ENCODE assay signal across 9 mouse cellular contexts in genomic region chr1:136670421-136670820, GRCm38 (mm10). TPM values are rescaled to one million over a fixed set of nuclear protein-coding genes. Genes with fewer than 3 reads are reported as not detected.
DNase-seq lines count a peak whose midpoint lies in the region; ATAC-seq lines count a peak whose summit lies in the region.
"Had no signal": no experiment of that assay in that cellular context is flagged by ENCODE, and none has a peak within 500 bp of the region (broad histone marks: within the 10 kb centered on the region; RNA-seq: fewer than 3 reads in every experiment).

No protein-coding gene starts in this region.

- H3K4me3 ChIP-seq in hindbrain, embryonic 12.5 days: no peak overlapping the region
- no peak overlapping the region for H3K4me3 ChIP-seq in hindbrain, embryonic 14.5 days (replicated peaks; ENCODE audit: low read length)
- H3K4me3 ChIP-seq in forebrain, embryonic 12.5 days (replicated peaks): no peak overlapping the region
- H3K4me3 ChIP-seq in limb, embryonic 12.5 days (replicated peaks): no peak overlapping the region

- H3K9ac ChIP-seq in hindbrain, embryonic 12.5 days: no peak overlapping the region
- no peak overlapping the region for H3K9ac ChIP-seq in hindbrain, embryonic 14.5 days
- peak overlapping the region; percentile 29; the same call in 1 of the 2 replicates for H3K9ac ChIP-seq in forebrain, embryonic 12.5 days
- no peak overlapping the region for H3K9ac ChIP-seq in limb, embryonic 12.5 days (replicated peaks)

- H3K27ac ChIP-seq in hindbrain, embryonic 12.5 days: no peak overlapping the region
- no peak overlapping the region for H3K27ac ChIP-seq in hindbrain, embryonic 14.5 days
- no peak overlapping the region for H3K27ac ChIP-seq in forebrain, embryonic 12.5 days
- peak overlapping the region; percentile 26 for H3K27ac ChIP-seq in limb, embryonic 12.5 days

- DNase-seq in hindbrain, embryonic 14.5 days (ENCODE audit: low spot score): no peak
- peak; percentile 83 for DNase-seq in ES-CJ7 (ENCODE audit: low read depth, low spot score)
- DNase-seq in adrenal gland, postnatal 10 days: no peak
- no peak for DNase-seq in gastrocnemius, adult 18-20 months (ENCODE audit: low spot score)
- no peak for DNase-seq in gastrocnemius, postnatal 4 days (ENCODE audit: low spot score in 2 of 2)

- H3K36me3 ChIP-seq in hindbrain, embryonic 12.5 days: no peaks in the 10 kb centered on the region
- no peaks in the 10 kb centered on the region for H3K36me3 ChIP-seq in hindbrain, embryonic 14.5 days (replicated peaks; ENCODE audit: control insufficient read depth, insufficient read depth)
- H3K36me3 ChIP-seq in forebrain, embryonic 12.5 days (replicated peaks): no peaks in the 10 kb centered on the region
- H3K36me3 ChIP-seq in limb, embryonic 12.5 days: no peaks in the 10 kb centered on the region
- H3K36me3 ChIP-seq: G1E had no signal

- H3K4me1 ChIP-seq in hindbrain, embryonic 12.5 days: peaks cover 10% of the 10 kb centered on the region
- H3K4me1 ChIP-seq in hindbrain, embryonic 14.5 days (replicated peaks; ENCODE audit: control insufficient read depth, insufficient read depth, low read length): peaks cover 14% of the 10 kb centered on the region; the same call in 1 of the 2 replicates
- peaks cover 13% of the 10 kb centered on the region for H3K4me1 ChIP-seq in forebrain, embryonic 12.5 days
- peaks cover 51% of the 10 kb centered on the region for H3K4me1 ChIP-seq in limb, embryonic 12.5 days (replicated peaks)

- WGBS in hindbrain, embryonic 12.5 days: 46% methylated on average over 16 of the region's 16 CpGs
- WGBS in hindbrain, embryonic 14.5 days: 48% methylated on average over 16 of the region's 16 CpGs
- 45% methylated on average over 16 of the region's 16 CpGs for WGBS in forebrain, embryonic 12.5 days
- WGBS in limb, embryonic 12.5 days: 31% methylated on average over 16 of the region's 16 CpGs

- peak overlapping the region; percentile 13; the same call in 1 of the 2 replicates for H3K4me2 ChIP-seq in hindbrain, embryonic 12.5 days (replicated peaks)
- no peak overlapping the region; the same call in 1 of the 2 replicates for H3K4me2 ChIP-seq in hindbrain, embryonic 14.5 days (replicated peaks)
- H3K4me2 ChIP-seq in forebrain, embryonic 12.5 days: peak overlapping the region; percentile 19; the same call in 1 of the 2 replicates
- H3K4me2 ChIP-seq in limb, embryonic 12.5 days: peak overlapping the region; percentile 1; the same call in 1 of the 2 replicates

- H3K27me3 ChIP-seq in hindbrain, embryonic 12.5 days: 0 out of 2 replicates have a peak, but pooled peaks cover 3% of the 10 kb centered on the region
- no peaks in the 10 kb centered on the region for H3K27me3 ChIP-seq in hindbrain, embryonic 14.5 days (ENCODE audit: control insufficient read depth, insufficient read depth, low read length)
- 0 out of 2 replicates have a peak, but pooled peaks cover 5% of the 10 kb centered on the region for H3K27me3 ChIP-seq in forebrain, embryonic 12.5 days
- no peaks in the 10 kb centered on the region for H3K27me3 ChIP-seq in limb, embryonic 12.5 days

- H3K9me3 ChIP-seq in hindbrain, embryonic 12.5 days (replicated peaks): no peaks in the 10 kb centered on the region
- H3K9me3 ChIP-seq in hindbrain, embryonic 14.5 days (ENCODE audit: control insufficient read depth, low read length): no peaks in the 10 kb centered on the region
- no peaks in the 10 kb centered on the region for H3K9me3 ChIP-seq in forebrain, embryonic 12.5 days
- H3K9me3 ChIP-seq in limb, embryonic 12.5 days: no peaks in the 10 kb centered on the region
- H3K9me3 ChIP-seq: G1E had no signal

- no peak for ATAC-seq in hindbrain, embryonic 12.5 days (ENCODE audit: low FRiP score)
- no peak; the same call in 1 of the 2 replicates for ATAC-seq in hindbrain, embryonic 14.5 days (ENCODE audit: low FRiP score)
- no peak for ATAC-seq in forebrain, embryonic 12.5 days (ENCODE audit: low FRiP score)
- ATAC-seq in limb, embryonic 12.5 days (ENCODE audit: insufficient number of reproducible peaks, insufficient read depth, low FRiP score, low TSS enrichment, low read depth): peak; percentile 63; the same call in 1 of the 2 replicates

RNA-seq across cellular contexts. Expression of gene Zfp281, which starts 45.7 kb away (rescaled TPM):
- 33.6 and 37.0 TPM in 2 replicates for polyA plus RNA-seq in hindbrain, embryonic 12.5 days (2016; fragmentation: Nextera tagmentation; extraction: Ambion mirVana)
- polyA plus RNA-seq in hindbrain, embryonic 14.5 days (2014; fragmentation: Nextera tagmentation; extraction: Ambion mirVana): 23.4 and 24.6 TPM in 2 replicates
- 33.5 and 34.9 TPM in 2 replicates for polyA plus RNA-seq in forebrain, embryonic 12.5 days (2016; fragmentation: Nextera tagmentation; extraction: Ambion mirVana)
- 31.3 and 33.3 TPM in 2 replicates for polyA plus RNA-seq in limb, embryonic 12.5 days (2016; fragmentation: Nextera tagmentation; extraction: Ambion mirVana)
- 10 to 100 TPM; 14.8 to 17.1 TPM for total RNA-seq in adrenal gland, postnatal 10 days (2021)
- 10 to 100 TPM in 1 of 2 experiments, 1 to 10 TPM in 1; 8.5 to 10.1 TPM for total RNA-seq in gastrocnemius, adult 18-20 months (2021)
- 10 to 100 TPM; 10.8 to 12.0 TPM for total RNA-seq in gastrocnemius, postnatal 4 days (2021)
